Mouse (Mus musculus): ENCODE measurements at regions not wholly inside any gene's neighbourhood (a gene's known extent, or its start where the extent isn't known, plus 50 kb on each side); places are given as distances from the start of the nearest gene placed in this dataset.

- DNase-seq (ENCODE audit: low spot score), result no peak
These were observed 53.4 kb upstream of the Jun start for GRCm38 (mm10) chr4:95105424-95105823.

- peak; percentile 63 for DNase-seq (ENCODE audit: low spot score)
These were observed 54.1 kb upstream of the Jun start for GRCm38 (mm10) chr4:95105926-95106622.

- peak; percentile 18 for DNase-seq (ENCODE audit: low spot score)
These were observed 55.1 kb upstream of the Jun start for GRCm38 (mm10) chr4:95106881-95107665.

GRCm38 (mm10) chr4:95108811-95109210 is 56.8 kb upstream of the Jun start:
- DNase-seq (ENCODE audit: low spot score), result no peak

- no peak for DNase-seq (ENCODE audit: low spot score)
These were observed 58.8 kb upstream of the Jun start for GRCm38 (mm10) chr4:95110828-95111227.

GRCm38 (mm10) chr4:95117158-95117681 is 65.2 kb upstream of the Jun start:
- DNase-seq (ENCODE audit: low spot score), result no peak

GRCm38 (mm10) chr4:95120876-95121275 is 68.9 kb upstream of the Jun start:
- no peak for DNase-seq (ENCODE audit: low spot score)

- no peak for DNase-seq (ENCODE audit: low spot score)
These were observed 73.3 kb upstream of the Jun start for GRCm38 (mm10) chr4:95125346-95125745.

GRCm38 (mm10) chr4:95127970-95128369 is 75.9 kb upstream of the Jun start:
- DNase-seq (ENCODE audit: low spot score), result no peak

GRCm38 (mm10) chr4:95133815-95134214 is 81.8 kb upstream of the Jun start:
- no peak for DNase-seq (ENCODE audit: low spot score)

GRCm38 (mm10) chr4:95134611-95135010 is 82.6 kb upstream of the Jun start:
- DNase-seq (ENCODE audit: low spot score), result no peak

GRCm38 (mm10) chr4:95137413-95138143 is 85.6 kb upstream of the Jun start:
- DNase-seq (ENCODE audit: low spot score), result no peak

GRCm38 (mm10) chr4:95138676-95139075 is 86.7 kb upstream of the Jun start:
- no peak for DNase-seq (ENCODE audit: low spot score)

- DNase-seq (ENCODE audit: low spot score), result no peak
These were observed 89.2 kb upstream of the Jun start for GRCm38 (mm10) chr4:95141253-95141652.

GRCm38 (mm10) chr4:95143130-95143529 is 91.1 kb upstream of the Jun start:
- DNase-seq (ENCODE audit: low spot score), result no peak

GRCm38 (mm10) chr4:95143668-95144067 is 91.6 kb upstream of the Jun start:
- DNase-seq (ENCODE audit: low spot score), result no peak

- no peak for DNase-seq (ENCODE audit: low spot score)
These were observed 92.4 kb upstream of the Jun start for GRCm38 (mm10) chr4:95144440-95144839.

- no peak for DNase-seq (ENCODE audit: low spot score)
These were observed 94.2 kb upstream of the Jun start for GRCm38 (mm10) chr4:95146268-95146667.

GRCm38 (mm10) chr4:95148665-95149064 is 96.6 kb upstream of the Jun start:
- no peak for DNase-seq (ENCODE audit: low spot score)

GRCm38 (mm10) chr4:95151678-95152077 is 99.7 kb upstream of the Jun start:
- DNase-seq (ENCODE audit: low spot score), result no peak

- DNase-seq (ENCODE audit: low spot score), result no peak
These were observed 100.6 kb upstream of the Jun start for GRCm38 (mm10) chr4:95152431-95153115.

- no peak for DNase-seq (ENCODE audit: low spot score)
These were observed 101.8 kb upstream of the Jun start for GRCm38 (mm10) chr4:95153737-95154287.
